Mouse (Mus musculus): Measurements from ENCODE around the gene Card9. TPM values are rescaled to one million over a fixed set of nuclear protein-coding genes. Genes with fewer than 3 reads are reported as not detected.

The Card9 gene
- total RNA-seq, 4 experiments from 2014 or later = 0.54 to 2.2 (median 1.7) TPM

GRCm38 (mm10) chr2:26306702-26307101 lies 54.0 kb downstream of the Card9 start:
- DNase-seq (ENCODE audit: low spot score) = no peak

GRCm38 (mm10) chr2:26305555-26305954 lies 55.2 kb downstream of the Card9 start:
- no peak for DNase-seq (ENCODE audit: low spot score)

- no peak for DNase-seq (ENCODE audit: low spot score)
Measured at GRCm38 (mm10) chr2:26304711-26305110, 56.0 kb downstream of the Card9 start.

Other genes starting within 250 kb of the Card9 start
- gene Nacc2, start 237.7 kb downstream of the Card9 start, total RNA-seq (2022) = 10 to 100 TPM; 27.6 to 44.2 (median 31.7) TPM
- not detected for gene Lhx3, start 152.6 kb downstream of the Card9 start, total RNA-seq (2022)
- gene Qsox2, start 123.4 kb downstream of the Card9 start, total RNA-seq (2022) = 10 to 100 TPM; 13.4 to 20.0 (median 15.9) TPM
- under 1 TPM; 0.08 to 0.17 (median 0.14) TPM for gene Ccdc187, start 66.4 kb downstream of the Card9 start, total RNA-seq (2022)
- gene Gpsm1, start 45.4 kb downstream of the Card9 start, total RNA-seq (2022) = 100 to 1,000 TPM; 188 to 246 (median 219) TPM
- 10 to 100 TPM; 22.4 to 26.2 (median 25.4) TPM for gene Dnlz, start 8.8 kb downstream of the Card9 start, total RNA-seq (2022)
- gene Snapc4, start 19.7 kb upstream of the Card9 start, total RNA-seq (2022) = 10 to 100 TPM in 2 of 4 experiments, 1 to 10 TPM in 2; 6.4 to 13.1 (median 8.6) TPM
- gene Entr1, start 28.4 kb upstream of the Card9 start, total RNA-seq (2022) = 10 to 100 TPM; 38.1 to 49.7 (median 44.6) TPM
- gene Pmpca, start 28.4 kb upstream of the Card9 start, total RNA-seq (2022) = 100 to 1,000 TPM; 137 to 173 (median 153) TPM
- gene Inpp5e, start 48.3 kb upstream of the Card9 start, total RNA-seq (2022) = 10 to 100 TPM; 14.9 to 19.2 (median 15.8) TPM
- 10 to 100 TPM; 40.7 to 45.7 (median 41.7) TPM for gene Sec16a, start 84.3 kb upstream of the Card9 start, total RNA-seq (2022)
- 10 to 100 TPM; 22.2 to 36.5 (median 29.1) TPM for gene Notch1, start 155.7 kb upstream of the Card9 start, total RNA-seq (2022)
- gene Egfl7, start 219.1 kb upstream of the Card9 start, total RNA-seq (2022) = 100 to 1,000 TPM; 122 to 172 (median 148) TPM
- not detected for gene Gm20532, start 225.7 kb upstream of the Card9 start, total RNA-seq (2022)
- 10 to 100 TPM; 51.1 to 65.9 (median 60.8) TPM for gene Agpat2, start 243.5 kb upstream of the Card9 start, total RNA-seq (2022)

Measured in heart, adult 8-10 months (tissue).